Mouse (Mus musculus): ENCODE results near the gene Oosp3.

Gene Oosp3

GRCm38 (mm10) chr19:11696755-11697154 lies at the start of gene Oosp3:
Gene Oosp3 (plus strand): TSS chr19:11697055.
- DNase-seq (ENCODE audit: low read depth) = no peak

GRCm38 (mm10) chr19:11649564-11649963 lies 47.3 kb upstream of the Oosp3 start:
- no peak for DNase-seq (ENCODE audit: low read depth)

GRCm38 (mm10) chr19:11659142-11659541 lies 37.7 kb upstream of the Oosp3 start:
- no peak for DNase-seq (ENCODE audit: low read depth)

GRCm38 (mm10) chr19:11660459-11660858 lies 36.4 kb upstream of the Oosp3 start, which contains the start of gene Oosp2:
Gene Oosp2 (minus strand): TSS chr19:11660559.
- DNase-seq (ENCODE audit: low read depth) = no peak

GRCm38 (mm10) chr19:11661562-11661961 lies 35.3 kb upstream of the Oosp3 start:
- DNase-seq (ENCODE audit: low read depth) = no peak

- DNase-seq (ENCODE audit: low read depth) = no peak
Measured at GRCm38 (mm10) chr19:11690839-11691238, 6.0 kb upstream of the Oosp3 start, which contains the start of gene Oosp1. Gene Oosp1 (minus strand): TSS chr19:11691150.

- no peak for DNase-seq (ENCODE audit: low read depth)
Measured at GRCm38 (mm10) chr19:11691454-11691853, 5.4 kb upstream of the Oosp3 start.

GRCm38 (mm10) chr19:11698342-11698741 lies 1.5 kb downstream of the Oosp3 start:
- DNase-seq (ENCODE audit: low read depth) = no peak

- no peak for DNase-seq (ENCODE audit: low read depth)
Measured at GRCm38 (mm10) chr19:11712451-11712850, 15.6 kb downstream of the Oosp3 start.

GRCm38 (mm10) chr19:11720071-11720470 lies 23.2 kb downstream of the Oosp3 start:
- DNase-seq (ENCODE audit: low read depth) = no peak

GRCm38 (mm10) chr19:11723870-11724269 lies 27.0 kb downstream of the Oosp3 start:
- DNase-seq (ENCODE audit: low read depth) = no peak

- DNase-seq (ENCODE audit: low read depth) = no peak
Measured at GRCm38 (mm10) chr19:11724275-11724674, 27.4 kb downstream of the Oosp3 start.

GRCm38 (mm10) chr19:11725915-11726314 lies 29.1 kb downstream of the Oosp3 start:
- DNase-seq (ENCODE audit: low read depth) = no peak

- no peak for DNase-seq (ENCODE audit: low read depth)
Measured at GRCm38 (mm10) chr19:11727304-11727703, 30.4 kb downstream of the Oosp3 start.

- no peak for DNase-seq (ENCODE audit: low read depth)
Measured at GRCm38 (mm10) chr19:11730278-11730677, 33.4 kb downstream of the Oosp3 start.

GRCm38 (mm10) chr19:11736455-11736854 lies 39.6 kb downstream of the Oosp3 start:
- no peak for DNase-seq (ENCODE audit: low read depth)

- no peak for DNase-seq (ENCODE audit: low read depth)
Measured at GRCm38 (mm10) chr19:11745680-11746079, 48.8 kb downstream of the Oosp3 start.

GRCm38 (mm10) chr19:11747298-11747697 lies 50.4 kb downstream of the Oosp3 start, which contains the start of gene Gif:
Gene Gif (plus strand): TSS chr19:11747554.
- no peak for DNase-seq (ENCODE audit: low read depth)
